Mouse (Mus musculus) spleen, postnatal 36 days (tissue): ENCODE data around the gene Tex14.
"Not testable (repeated sequence)": the region's sequence is repeated elsewhere in the genome, so short reads cannot be mapped to it uniquely, and the experiment has no call there.

ENCODE experiments used
- DNase-seq, 2 experiments: peaks; one replicate each; pipeline ENCODE4 v3.0.0; 2022; ENCODE audit warnings: low spot score in 2 of 2, mixed read lengths in 1 of 2

The Tex14 gene

GRCm38 (mm10) chr11:87472058-87472457 lies 67.2 kb downstream of the Tex14 start:
- not testable (repeated sequence) for DNase-seq

- DNase-seq: not testable (repeated sequence)
These were observed 74.3 kb downstream of the Tex14 start for GRCm38 (mm10) chr11:87479172-87479571.

- no peak for DNase-seq
These were observed 79.0 kb downstream of the Tex14 start for GRCm38 (mm10) chr11:87483796-87484326.

GRCm38 (mm10) chr11:87488948-87489347 lies 84.1 kb downstream of the Tex14 start:
- no peak for DNase-seq

- no peak for DNase-seq
These were observed 99.9 kb downstream of the Tex14 start for GRCm38 (mm10) chr11:87504690-87505214.

- no peak for DNase-seq
These were observed 101.6 kb downstream of the Tex14 start for GRCm38 (mm10) chr11:87506502-87506901.

- DNase-seq: no peak
These were observed 102.2 kb downstream of the Tex14 start for GRCm38 (mm10) chr11:87507043-87507442.

- DNase-seq: peak; percentile 13 to 39
These were observed 114.4 kb downstream of the Tex14 start for GRCm38 (mm10) chr11:87519260-87519659.

- no peak for DNase-seq
These were observed 118.6 kb downstream of the Tex14 start for GRCm38 (mm10) chr11:87523466-87523865.

GRCm38 (mm10) chr11:87523967-87524366 lies 119.1 kb downstream of the Tex14 start:
- DNase-seq: no peak

GRCm38 (mm10) chr11:87524780-87525179 lies 119.9 kb downstream of the Tex14 start:
- no peak for DNase-seq

- DNase-seq: no peak
These were observed 122.5 kb downstream of the Tex14 start for GRCm38 (mm10) chr11:87527364-87527763.

GRCm38 (mm10) chr11:87527990-87528389 lies 123.1 kb downstream of the Tex14 start:
- no peak for DNase-seq

GRCm38 (mm10) chr11:87531695-87532094 lies 126.8 kb downstream of the Tex14 start:
- DNase-seq: no peak

GRCm38 (mm10) chr11:87542285-87542684 lies 137.4 kb downstream of the Tex14 start:
- DNase-seq: no peak

- no peak for DNase-seq
These were observed 138.0 kb downstream of the Tex14 start for GRCm38 (mm10) chr11:87542906-87543305.

GRCm38 (mm10) chr11:87553342-87553741 lies 148.5 kb downstream of the Tex14 start:
- no peak for DNase-seq

- no peak for DNase-seq
These were observed 149.5 kb downstream of the Tex14 start for GRCm38 (mm10) chr11:87554386-87554785.

GRCm38 (mm10) chr11:87555106-87555703 lies 150.3 kb downstream of the Tex14 start:
- DNase-seq: no peak

GRCm38 (mm10) chr11:87561208-87561607 lies 156.3 kb downstream of the Tex14 start:
- no peak for DNase-seq

GRCm38 (mm10) chr11:87566501-87566900 lies 161.6 kb downstream of the Tex14 start, which contains the start of gene Gm11492:
Gene Gm11492 (plus strand): TSS chr11:87566653.
- no peak for DNase-seq

GRCm38 (mm10) chr11:87568255-87568953 lies 163.5 kb downstream of the Tex14 start, which contains the start of gene Sept4:
Gene Sept4 (plus strand): TSS chr11:87568903.
- no peak for DNase-seq

- DNase-seq: no peak
These were observed 165.9 kb downstream of the Tex14 start for GRCm38 (mm10) chr11:87570743-87571142.
